Mouse (Mus musculus) fibroblast of lung, adult 2 months (primary cell): Measurements from ENCODE around the gene Hif1an.

Experiments used
- DNase-seq: peaks from one replicate; pipeline ENCODE4 v3.0.0-alpha.2; 2011; ENCODE audit warnings: low read depth

Gene Hif1an

GRCm38 (mm10) chr19:44562652-44563206, at the start of gene Hif1an:
Gene Hif1an, plus strand, starts transcription at chr19:44562850.
- peak; percentile 90 for DNase-seq

DNA sequence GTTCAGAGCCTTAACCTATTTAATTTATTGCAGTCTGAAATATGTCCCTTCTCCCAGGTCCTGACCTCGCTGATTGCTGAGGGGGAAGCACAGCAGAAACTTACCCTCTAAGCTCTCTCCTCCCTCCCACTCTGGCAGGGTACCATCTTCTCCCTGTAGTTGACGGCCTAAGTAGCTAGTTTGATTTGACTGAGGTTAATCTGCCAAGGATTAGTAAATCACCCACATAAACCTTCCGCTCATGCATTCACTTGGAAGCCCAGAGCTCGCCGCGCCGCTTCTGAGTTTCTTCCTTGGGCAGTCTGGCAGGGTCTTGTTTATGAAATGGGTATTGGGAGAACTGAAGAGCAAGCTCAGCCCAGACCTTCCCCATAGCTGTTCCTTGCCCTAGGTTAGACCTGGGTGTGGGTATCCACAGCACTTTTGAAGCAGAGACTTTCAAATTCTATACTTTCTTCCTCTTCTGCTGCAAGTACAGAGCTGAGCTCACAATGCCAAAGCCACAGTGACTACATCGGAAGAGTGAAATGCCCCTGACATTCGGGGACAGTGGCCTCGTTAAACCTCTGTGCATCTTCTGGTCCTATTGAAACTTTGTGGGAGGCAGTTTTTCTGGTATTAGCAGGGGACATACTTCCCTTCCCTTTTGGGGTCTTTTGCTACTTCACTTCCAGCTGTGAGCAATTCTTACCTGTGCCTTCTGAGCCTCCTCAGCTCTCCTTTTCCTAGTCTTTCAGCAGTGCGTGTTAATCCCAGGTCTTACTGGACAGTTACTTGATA, 49.4 kb upstream of the Hif1an start:
- DNase-seq, result no peak

DNA sequence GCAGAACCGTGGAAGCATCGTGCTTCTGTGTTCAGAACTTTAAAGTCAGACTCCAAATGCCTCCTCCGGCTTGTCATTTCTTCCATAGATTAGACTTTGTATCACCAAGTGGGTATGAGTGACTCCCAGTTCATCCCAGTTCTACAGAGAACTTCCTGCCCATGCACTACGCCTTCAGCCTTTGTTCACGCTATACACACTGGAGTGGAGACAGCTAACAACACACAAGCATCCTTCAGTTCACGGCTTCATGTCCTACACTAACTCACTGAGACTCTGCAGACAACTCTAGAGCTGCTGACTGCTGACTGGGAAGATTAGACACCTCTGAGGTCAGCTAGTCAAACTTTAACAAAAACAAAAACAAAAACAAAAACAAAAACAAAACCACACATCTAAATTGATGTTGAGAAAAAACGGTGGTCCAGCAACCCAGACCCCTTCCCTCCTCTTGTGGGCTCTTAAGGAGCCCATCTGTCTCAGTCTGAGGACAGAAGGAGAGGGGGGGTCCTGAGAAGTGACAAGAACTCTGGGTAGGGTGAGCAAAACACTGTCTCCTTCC, 48.6 kb upstream of the Hif1an start:
- DNase-seq, result no peak

DNA sequence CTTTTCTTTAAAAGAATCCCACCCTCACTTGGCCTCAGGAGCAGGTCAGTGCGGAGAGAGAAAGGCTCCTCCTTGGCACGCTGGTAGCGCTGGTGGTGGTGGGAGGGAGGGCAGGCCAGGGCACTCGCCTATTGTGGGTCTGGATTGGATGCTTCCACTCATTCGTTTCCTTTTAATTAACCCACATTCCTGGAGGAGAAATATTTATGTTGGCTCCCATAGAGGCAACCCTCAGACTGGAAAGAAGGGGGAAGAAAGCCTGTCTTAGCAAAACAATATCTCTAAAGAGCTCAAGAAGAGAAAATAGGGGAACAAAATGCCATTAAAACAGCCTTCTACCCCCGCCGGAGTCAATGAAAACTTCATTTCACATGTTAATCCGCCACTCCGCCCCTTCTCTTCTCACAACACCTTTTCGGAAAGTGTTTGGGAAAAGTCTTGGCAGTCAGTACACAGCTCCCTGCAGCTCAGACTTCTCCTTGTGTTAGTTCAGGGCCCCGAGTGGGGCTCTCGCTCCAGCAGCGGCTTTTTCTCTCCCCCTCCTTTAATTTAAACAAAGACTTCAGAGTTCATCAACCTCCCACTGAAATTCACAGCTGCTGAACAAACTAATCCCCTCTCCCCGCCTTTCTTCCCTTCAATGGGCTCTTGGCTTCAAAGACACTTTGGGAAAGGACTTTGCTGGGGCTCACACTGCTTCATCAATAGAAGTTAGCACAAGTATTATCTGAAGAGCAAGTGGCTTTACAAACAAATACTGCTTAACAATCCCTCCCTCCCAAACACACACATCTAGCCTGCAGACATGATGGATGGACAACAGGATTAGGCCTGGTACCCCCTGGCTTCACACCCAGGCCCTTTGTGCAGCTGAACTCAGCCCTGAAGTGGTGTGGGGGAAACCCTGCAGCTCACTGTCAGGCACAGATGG, 47.9 kb upstream of the Hif1an start:
- no peak for DNase-seq

DNA sequence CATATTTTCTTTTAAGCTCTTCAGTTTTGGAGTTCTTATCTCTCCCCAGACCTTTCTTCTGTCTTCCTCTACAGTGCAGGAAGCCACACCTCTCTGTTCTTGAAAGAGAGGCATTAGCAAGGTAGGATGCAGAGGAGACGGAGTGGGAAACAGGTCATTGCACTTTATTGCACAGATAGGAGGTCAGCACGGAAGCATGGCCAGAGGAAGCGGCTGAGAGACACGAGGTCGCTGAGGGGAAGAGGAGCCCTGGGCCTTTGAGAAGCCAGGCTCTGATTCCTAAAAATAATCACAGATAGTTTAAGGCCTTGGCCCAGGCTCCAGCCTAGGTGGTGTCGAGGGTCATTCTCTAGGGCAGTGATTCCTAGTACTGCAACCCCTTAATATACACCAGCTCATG, 46.9 kb upstream of the Hif1an start:
- DNase-seq, result no peak

DNA sequence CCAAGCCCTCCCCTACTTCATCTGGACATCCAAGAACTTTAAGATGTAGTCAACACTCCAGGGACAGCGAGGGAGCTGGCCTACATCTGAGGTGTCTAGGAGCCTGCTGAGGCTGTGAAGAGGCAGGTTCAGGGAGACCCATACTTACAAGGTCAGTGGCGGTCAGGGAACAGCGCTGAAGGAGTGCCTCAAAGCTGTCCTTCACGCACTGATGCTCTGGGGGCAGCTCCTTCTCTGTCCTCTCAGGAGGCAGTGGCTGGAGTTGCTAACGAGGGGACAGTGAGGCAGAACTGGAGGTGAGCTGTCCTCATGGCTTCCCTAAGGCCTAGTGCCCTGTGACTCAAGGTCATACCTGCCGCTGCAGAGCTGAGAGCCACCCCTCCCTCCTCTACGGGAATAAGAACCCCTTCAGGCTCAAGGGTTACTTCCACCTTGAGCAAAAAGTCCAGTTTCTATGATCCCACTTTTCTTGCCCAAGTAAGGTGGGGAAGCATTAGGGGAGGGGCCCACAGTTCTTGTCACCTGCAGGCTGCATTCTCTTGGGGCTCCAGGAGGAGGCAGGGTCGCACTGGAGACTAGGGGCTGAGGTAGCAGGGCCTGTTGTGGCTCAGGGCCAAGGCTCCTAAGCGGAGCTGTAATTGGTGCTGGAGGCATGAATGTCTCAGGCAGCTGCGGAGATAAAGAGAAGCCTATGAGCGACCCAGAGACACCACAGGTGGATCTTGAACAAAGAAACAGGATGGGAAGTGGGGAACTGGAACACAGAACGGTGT, 44.5 kb upstream of the Hif1an start:
- DNase-seq, result no peak

- no peak for DNase-seq
Observed at GRCm38 (mm10) chr19:44519152-44519551, 43.5 kb upstream of the Hif1an start.

DNA sequence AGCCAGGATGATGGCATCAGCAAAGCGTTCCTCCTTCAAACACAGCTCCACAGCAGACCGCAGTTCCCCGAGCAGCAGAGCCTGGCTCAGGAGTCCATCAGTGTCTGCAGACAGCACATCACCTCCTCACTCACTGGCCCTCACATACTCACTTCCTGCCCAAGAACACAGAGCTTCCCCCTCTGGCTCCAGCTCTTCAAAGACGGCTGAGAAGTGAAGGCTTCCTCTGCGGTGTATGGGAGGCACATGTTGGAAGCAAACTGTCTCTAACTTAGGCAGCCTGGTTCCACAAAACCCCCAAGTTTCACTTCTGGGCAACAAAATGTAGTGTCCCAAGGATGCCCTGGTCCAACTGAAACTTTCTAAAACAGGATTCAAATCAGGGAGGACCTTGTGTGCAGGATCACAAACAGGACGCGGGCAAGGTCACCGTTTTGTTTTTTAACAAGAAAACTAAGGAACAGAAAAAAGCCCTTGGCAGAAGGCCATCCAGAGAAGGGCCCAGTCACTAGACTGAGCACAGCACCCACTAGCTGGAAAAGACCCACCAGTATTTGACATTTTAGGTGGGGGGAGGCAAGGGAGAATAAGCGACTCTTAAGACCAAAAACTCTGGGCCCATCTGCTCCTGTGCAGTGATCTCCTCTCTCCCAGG, 37.0 kb upstream of the Hif1an start:
- DNase-seq, result no peak

GRCm38 (mm10) chr19:44530018-44530417, 32.6 kb upstream of the Hif1an start:
- DNase-seq, result no peak

GRCm38 (mm10) chr19:44535376-44535775, 27.3 kb upstream of the Hif1an start:
- DNase-seq, result no peak

DNA sequence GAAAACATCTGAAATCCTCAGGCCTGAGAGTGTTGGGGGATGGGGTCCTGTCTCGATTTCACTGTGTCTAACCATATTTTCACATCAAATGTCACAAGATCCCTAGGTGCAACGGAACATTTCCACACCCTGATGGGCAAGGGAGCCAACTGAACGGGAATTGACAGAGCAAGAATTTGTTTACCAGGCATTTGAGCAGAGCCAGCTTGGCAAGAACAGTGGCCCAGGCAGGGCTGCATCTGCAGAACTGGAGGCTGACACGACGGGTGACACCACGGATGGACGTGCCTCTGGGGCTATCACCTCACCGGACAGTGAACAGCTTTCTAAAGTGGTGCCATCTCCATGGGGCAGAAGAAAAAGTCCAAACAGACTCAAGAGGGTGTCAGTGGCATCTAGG, 25.2 kb upstream of the Hif1an start:
- no peak for DNase-seq

GRCm38 (mm10) chr19:44542694-44543178, 19.9 kb upstream of the Hif1an start:
- DNase-seq, result no peak

GRCm38 (mm10) chr19:44544372-44544771, 18.3 kb upstream of the Hif1an start:
- DNase-seq, result no peak

DNA sequence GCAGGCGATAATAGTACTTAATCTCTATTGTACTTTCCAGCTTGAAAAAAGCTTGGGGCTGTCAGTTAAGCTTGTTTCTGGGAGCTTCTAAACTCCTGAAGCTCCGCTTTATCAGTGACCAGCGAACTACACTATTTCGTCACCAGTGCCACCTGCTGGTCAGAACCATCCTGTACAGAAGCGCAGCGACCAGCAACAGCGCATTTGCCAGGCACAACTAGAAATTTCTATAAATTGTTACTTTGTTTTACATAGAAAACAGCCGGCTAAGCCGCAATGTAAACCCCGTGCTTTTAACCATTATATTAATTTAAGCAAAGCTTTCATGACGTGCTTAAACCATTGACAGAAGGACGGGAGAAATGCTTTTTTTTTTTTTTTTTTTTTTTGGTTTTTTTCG, 17.9 kb upstream of the Hif1an start:
- peak; percentile 37 for DNase-seq

- no peak for DNase-seq
Observed at GRCm38 (mm10) chr19:44545321-44546041, 17.2 kb upstream of the Hif1an start, which contains the start of gene Sec31b. Gene Sec31b, minus strand, starts transcription at chr19:44545864.

- no peak for DNase-seq
Observed at GRCm38 (mm10) chr19:44552731-44553130, 9.9 kb upstream of the Hif1an start, which contains the start of gene Gm20538. Gene Gm20538, minus strand, starts transcription at chr19:44552831.

DNA sequence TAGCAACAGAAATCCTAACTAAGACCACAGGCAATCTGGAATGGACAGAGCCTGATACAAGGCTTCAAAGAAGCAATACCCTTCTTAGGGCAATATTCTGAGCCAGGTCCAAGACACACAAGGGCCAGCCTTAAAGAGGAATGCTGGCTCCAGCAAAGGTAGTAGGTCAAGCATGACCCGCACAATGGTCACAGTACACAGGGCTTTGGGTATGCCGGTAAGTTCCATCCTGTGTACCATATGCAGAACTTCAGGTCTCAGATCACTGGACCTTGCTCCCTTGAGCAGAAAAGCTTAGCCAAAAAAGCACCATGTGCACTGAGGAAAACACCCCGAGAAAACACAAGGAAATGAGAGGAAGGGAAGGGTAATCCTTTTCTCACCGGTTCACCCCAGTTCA, 9.4 kb upstream of the Hif1an start:
- DNase-seq, result no peak

GRCm38 (mm10) chr19:44554490-44554860, 8.2 kb upstream of the Hif1an start:
- DNase-seq, result no peak

DNA sequence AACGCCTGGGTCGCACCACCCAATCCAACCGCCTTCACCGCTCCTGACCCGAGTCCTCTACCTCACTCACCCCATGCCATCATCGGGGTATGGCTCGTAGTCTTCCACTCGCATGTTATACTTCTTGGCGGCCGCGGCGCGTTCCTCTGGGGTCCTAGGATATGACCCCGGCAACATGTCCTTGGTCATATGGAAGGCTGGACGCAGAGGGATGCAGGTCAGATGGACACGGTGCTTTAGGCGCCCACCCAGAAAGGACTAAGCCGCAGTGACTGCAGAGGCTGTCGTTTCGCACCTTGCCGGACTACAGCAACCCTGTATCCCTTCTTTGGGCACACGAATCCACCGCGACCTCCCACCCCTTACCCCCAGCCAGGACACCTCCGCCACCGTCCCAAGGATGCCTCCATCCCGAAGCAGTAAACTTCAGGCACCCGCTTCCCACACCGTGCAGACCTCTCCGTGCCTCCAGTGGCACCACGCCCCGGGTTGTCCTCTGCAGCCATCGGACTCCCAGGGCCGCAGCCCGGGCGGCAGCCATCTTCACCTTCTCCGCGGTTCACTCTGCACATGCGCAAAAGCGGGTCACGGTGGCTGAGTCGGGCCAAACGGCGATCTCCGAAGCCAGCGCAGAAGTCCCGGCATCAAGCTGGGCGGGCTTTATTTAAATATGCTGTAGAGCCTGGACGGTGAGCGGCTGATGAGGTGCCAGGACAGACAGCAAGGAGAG, 7.6 kb upstream of the Hif1an start, which contains the start of gene Ndufb8:
Gene Ndufb8 (minus strand): TSS at position 580 of the 730 bp plus-strand sequence.
- peak; percentile 78 for DNase-seq
